8 mouse cellular contexts compared by ENCODE assay signal in genomic region chr3:153085096-153085788, GRCm38 (mm10).
DNase-seq lines count a peak whose midpoint lies in the region; ATAC-seq and TF ChIP-seq lines count a peak whose summit lies in the region.

No protein-coding gene starts in this region.

- H3K27ac ChIP-seq in CH12.LX (ENCODE audit: insufficient read depth, low read depth), result no peak overlapping the region
- peak overlapping the region; percentile 65 for H3K27ac ChIP-seq in embryonic facial prominence, embryonic 10.5 days (replicated peaks)
- no peak overlapping the region for H3K27ac ChIP-seq in heart, postnatal 0 days (ENCODE audit: low read depth)

- no peaks in the 10 kb centered on the region for H3K27me3 ChIP-seq in CH12.LX (replicated peaks)
- peaks cover 10% of the 10 kb centered on the region for H3K27me3 ChIP-seq in embryonic facial prominence, embryonic 10.5 days (replicated peaks; ENCODE audit: low read depth, poor library complexity, severe bottlenecking)
- H3K27me3 ChIP-seq in heart, postnatal 0 days (ENCODE audit: control insufficient read depth, insufficient read depth, low read length), result no peaks in the 10 kb centered on the region

- H3K4me1 ChIP-seq in CH12.LX (ENCODE audit: control insufficient read depth in 1 of 2, insufficient read depth in 2 of 2), result peaks cover 0 to 10% of the 10 kb centered on the region in 2 experiments; a peak in 2 of 4 replicates
- H3K4me1 ChIP-seq in embryonic facial prominence, embryonic 10.5 days, result peaks cover 27% of the 10 kb centered on the region
- H3K4me1 ChIP-seq in heart, postnatal 0 days (ENCODE audit: control insufficient read depth, insufficient read depth), result no peaks in the 10 kb centered on the region

- 50% methylated on average over 17 of the region's 17 CpGs for WGBS in embryonic facial prominence, embryonic 10.5 days
- 20% methylated on average over 17 of the region's 17 CpGs for WGBS in heart, postnatal 0 days

- H3K79me2 ChIP-seq in CH12.LX (replicated peaks; ENCODE audit: control insufficient read depth, extremely low read depth, insufficient read depth, poor library complexity, severe bottlenecking), result no peaks in the 10 kb centered on the region

- dilution Hi-C loops in CH12.LX (cut with MboI; ENCODE audit: extremely low pct_ligation_motif_present, extremely low pct_unique_long_range_greater_than_20kb, low sequenced_read_pairs), result no loop called here

- no peak for TF ChIP-seq POLR2A in CH12.LX (IDR thresholded peaks at IDR 0.05; ENCODE audit: low read depth, low read length)

- no peaks in the 10 kb centered on the region for H3K36me3 ChIP-seq in CH12.LX (replicated peaks in 1 of 2; ENCODE audit: control insufficient read depth in 1 of 2, insufficient read depth in 1 of 2, low read length in 1 of 2)
- H3K36me3 ChIP-seq in embryonic facial prominence, embryonic 10.5 days (replicated peaks), result no peaks in the 10 kb centered on the region
- no peaks in the 10 kb centered on the region for H3K36me3 ChIP-seq in heart, postnatal 0 days (replicated peaks; ENCODE audit: control insufficient read depth, insufficient read depth, low read length)

- no peak overlapping the region for H3K9ac ChIP-seq in CH12.LX (ENCODE audit: insufficient read depth, low read depth)
- no peak overlapping the region for H3K9ac ChIP-seq in heart, postnatal 0 days (replicated peaks; ENCODE audit: low read depth, low read length)

- ATAC-seq in heart, postnatal 0 days (ENCODE audit: insufficient read depth, low read depth), result no peak

- no peaks in the 10 kb centered on the region for H3K9me3 ChIP-seq in CH12.LX (replicated peaks; ENCODE audit: low read length)
- no peaks in the 10 kb centered on the region for H3K9me3 ChIP-seq in embryonic facial prominence, embryonic 10.5 days
- H3K9me3 ChIP-seq in heart, postnatal 0 days (replicated peaks; ENCODE audit: control insufficient read depth, low read length), result no peaks in the 10 kb centered on the region

- DNase-seq in CH12.LX (ENCODE audit: extremely low read depth), result peak; percentile 8
- DNase-seq in R1 (ENCODE audit: low read depth, low spot score), result peak; percentile 28
- peak; percentile 51 for DNase-seq in embryonic facial prominence, embryonic 10.5 days (ENCODE audit: low spot score)
- DNase-seq in heart, postnatal 0 days (ENCODE audit: low spot score), result no peak
- DNase-seq in kidney, postnatal 25 days, result peak; percentile 74 to 83
- DNase-seq in lung, postnatal 36 days, result peak; percentile 22
- DNase-seq in right cerebral cortex, postnatal 36 days (ENCODE audit: low spot score in 2 of 2), result peak; percentile 12 to 24
- DNase-seq in spleen, adult 12 weeks (ENCODE audit: low spot score), result no peak

- no peak overlapping the region for H3K4me2 ChIP-seq in CH12.LX (ENCODE audit: insufficient read depth, low read depth, poor library complexity, severe bottlenecking)
- H3K4me2 ChIP-seq in heart, postnatal 0 days (ENCODE audit: low read depth, low read length), result 0 out of 2 replicates have a peak overlapping the region, but pooled peaks have one; percentile 4

- no peak for TF ChIP-seq EP300 in CH12.LX (IDR thresholded peaks at IDR 0.05; ENCODE audit: low read length)
- no peak for TF ChIP-seq EP300 in heart, postnatal 0 days (IDR thresholded peaks at IDR 0.05; ENCODE audit: low read depth)

- TF ChIP-seq RAD21 in CH12.LX (IDR thresholded peaks at IDR 0.05; ENCODE audit: low read depth, low read length), result no peak

- TF ChIP-seq CTCF in CH12.LX (conservative IDR thresholded peaks at IDR 0.05 in 1 of 2, IDR thresholded peaks at IDR 0.05 in 1 of 2; ENCODE audit: low read depth in 2 of 2, low read length in 2 of 2), result no peak
- no peak for TF ChIP-seq CTCF in heart, postnatal 0 days (IDR thresholded peaks at IDR 0.05; ENCODE audit: low read depth)

- in situ Hi-C loops in CH12.LX (cut with MboI; ENCODE audit: low pct_ligation_motif_present, low pct_unique_long_range_greater_than_20kb, low sequenced_read_pairs), result no loop called here

- H3K4me3 ChIP-seq in CH12.LX (replicated peaks in 1 of 3; ENCODE audit: low read depth in 2 of 3, low read length in 2 of 3, poor library complexity in 1 of 3), result no peak overlapping the region
- H3K4me3 ChIP-seq in embryonic facial prominence, embryonic 10.5 days, result no peak overlapping the region
- H3K4me3 ChIP-seq in heart, postnatal 0 days (ENCODE audit: low read depth, low read length), result no peak overlapping the region

TF ChIP-seq in CH12.LX, 34 proteins besides CTCF, POLR2A, EP300 and RAD21:
- no peak for TF ChIP-seq USF1 (IDR thresholded peaks at IDR 0.05; ENCODE audit: low read depth, low read length)
- TF ChIP-seq USF2 (conservative IDR thresholded peaks at IDR 0.05; ENCODE audit: low read depth, low read length), result no peak
- no peak for TF ChIP-seq MAX (IDR thresholded peaks at IDR 0.05; ENCODE audit: low read length)
- TF ChIP-seq NELFE (IDR thresholded peaks at IDR 0.05; ENCODE audit: low read depth, low read length), result no peak
- TF ChIP-seq ELF1 (IDR thresholded peaks at IDR 0.05; ENCODE audit: low read depth, low read length), result no peak
- TF ChIP-seq BHLHE40 (IDR thresholded peaks at IDR 0.05; ENCODE audit: low read depth, low read length), result no peak
- no peak for TF ChIP-seq MAFK (IDR thresholded peaks at IDR 0.05; ENCODE audit: insufficient replicate concordance, low read length)
- no peak for TF ChIP-seq POLR2AphosphoS2 (IDR thresholded peaks at IDR 0.05; ENCODE audit: low read depth, low read length)
- TF ChIP-seq SIN3A (IDR thresholded peaks at IDR 0.05; ENCODE audit: low read length), result no peak
- TF ChIP-seq UBTF (IDR thresholded peaks at IDR 0.05; ENCODE audit: low read depth, low read length), result no peak

Comparison
In these comparisons a context has a peak if more than half of its experiments do, and no peak if none do; other contexts are left out.
1. DNase-seq: peak in CH12.LX (single experiment), R1 (single experiment), embryonic facial prominence, embryonic 10.5 days (single experiment), kidney, postnatal 25 days (2 of 2), lung, postnatal 36 days (single experiment) and right cerebral cortex, postnatal 36 days (2 of 2); none in heart, postnatal 0 days (single experiment) and spleen, adult 12 weeks (single experiment).